Comparison of ENCODE assay signal across 9 mouse cellular contexts in genomic region chr5:72601006-72601405, GRCm38 (mm10). TPM values are rescaled to one million over a fixed set of nuclear protein-coding genes. Genes with fewer than 3 reads are reported as not detected.
A peak's percentile ranks its signal among the peaks of the same experiment; 100 is the strongest.
DNase-seq lines count a peak whose midpoint lies in the region; ATAC-seq and TF ChIP-seq lines count a peak whose summit lies in the region.
"Had no signal": no experiment of that assay in that cellular context is flagged by ENCODE, and none has a peak within 500 bp of the region (broad histone marks: within the 10 kb centered on the region; RNA-seq: fewer than 3 reads in every experiment).

No protein-coding gene starts in this region.

- DNase-seq in gastrocnemius, adult 2 months, result peak; percentile 40
- DNase-seq in gastrocnemius, adult 8-10 months (ENCODE audit: low spot score in 2 of 2), result no peak
- DNase-seq in CH12.LX (ENCODE audit: extremely low read depth), result peak; percentile 84
- DNase-seq in brain, embryonic 14.5 days (ENCODE audit: low read depth), result peak; percentile 56
- DNase-seq in heart, adult 8-10 months (ENCODE audit: low spot score), result peak; percentile 28
- peak; percentile 68 for DNase-seq in kidney, postnatal 0 days (ENCODE audit: low spot score)
- peak; percentile 42 to 60 for DNase-seq in lung, postnatal 4 days
- peak; percentile 21 to 27 for DNase-seq in thymus, adult 18-20 months

- no peaks in the 10 kb centered on the region for H3K79me2 ChIP-seq in CH12.LX (replicated peaks; ENCODE audit: control insufficient read depth, extremely low read depth, insufficient read depth, poor library complexity, severe bottlenecking)

- TF ChIP-seq EP300 in CH12.LX (IDR thresholded peaks at IDR 0.05; ENCODE audit: low read length), result no peak

- no peak for TF ChIP-seq POLR2A in CH12.LX (IDR thresholded peaks at IDR 0.05; ENCODE audit: low read depth, low read length)
- TF ChIP-seq POLR2A in brain, embryonic 14.5 days (IDR thresholded peaks at IDR 0.05; ENCODE audit: borderline replicate concordance, extremely low read depth, insufficient read depth, insufficient read length, poor library complexity, severe bottlenecking), result no peak

- dilution Hi-C loops in CH12.LX (cut with MboI; ENCODE audit: extremely low pct_ligation_motif_present, extremely low pct_unique_long_range_greater_than_20kb, low sequenced_read_pairs), result no loop called here

- H3K4me3 ChIP-seq in gastrocnemius, adult 2 months, result no peak overlapping the region
- H3K4me3 ChIP-seq in CH12.LX (replicated peaks in 1 of 3; ENCODE audit: low read depth in 2 of 3, low read length in 2 of 3, poor library complexity in 1 of 3), result no peak overlapping the region
- no peak overlapping the region for H3K4me3 ChIP-seq in kidney, postnatal 0 days (replicated peaks; ENCODE audit: low read depth, low read length)
- H3K4me3 ChIP-seq: megakaryocyte, embryonic 14.5 days had no signal

- no peaks in the 10 kb centered on the region for H3K36me3 ChIP-seq in CH12.LX (replicated peaks in 1 of 2; ENCODE audit: control insufficient read depth in 1 of 2, insufficient read depth in 1 of 2, low read length in 1 of 2)
- H3K36me3 ChIP-seq in kidney, postnatal 0 days (ENCODE audit: insufficient read depth, low read length), result no peaks in the 10 kb centered on the region

- no peaks in the 10 kb centered on the region for H3K9me3 ChIP-seq in CH12.LX (replicated peaks; ENCODE audit: low read length)
- H3K9me3 ChIP-seq in kidney, postnatal 0 days (replicated peaks; ENCODE audit: low read length), result no peaks in the 10 kb centered on the region
- H3K9me3 ChIP-seq: megakaryocyte, embryonic 14.5 days had no signal

- peak; percentile 49 for TF ChIP-seq CTCF in gastrocnemius, adult 2 months (IDR thresholded peaks at IDR 0.05)
- TF ChIP-seq CTCF in CH12.LX (conservative IDR thresholded peaks at IDR 0.05 in 1 of 2, IDR thresholded peaks at IDR 0.05 in 1 of 2; ENCODE audit: low read depth in 2 of 2, low read length in 2 of 2), result peak in 1 of 2 experiments; percentile 77; a peak in 2 of 4 replicates
- peak; percentile 52; the same call in 1 of the 2 replicates for TF ChIP-seq CTCF in brain, embryonic 14.5 days (IDR thresholded peaks at IDR 0.05; ENCODE audit: borderline replicate concordance, extremely low read depth, insufficient read depth, insufficient read length)
- peak; percentile 73 for TF ChIP-seq CTCF in kidney, postnatal 0 days (IDR thresholded peaks at IDR 0.05; ENCODE audit: low read depth)

- peak; percentile 69 for ATAC-seq in kidney, postnatal 0 days (replicated peaks; ENCODE audit: low FRiP score, low read depth)

- no peaks in the 10 kb centered on the region for H3K27me3 ChIP-seq in CH12.LX (replicated peaks)
- no peaks in the 10 kb centered on the region for H3K27me3 ChIP-seq in kidney, postnatal 0 days (ENCODE audit: insufficient read depth, low read length)
- H3K27me3 ChIP-seq: megakaryocyte, embryonic 14.5 days had no signal

- no peak overlapping the region for H3K27ac ChIP-seq in gastrocnemius, adult 2 months
- no peak overlapping the region for H3K27ac ChIP-seq in CH12.LX (ENCODE audit: insufficient read depth, low read depth)
- H3K27ac ChIP-seq in kidney, postnatal 0 days, result no peak overlapping the region

- peaks cover 0 to 6% of the 10 kb centered on the region in 2 experiments; a peak in 1 of 4 replicates for H3K4me1 ChIP-seq in CH12.LX (ENCODE audit: control insufficient read depth in 1 of 2, insufficient read depth in 2 of 2)
- H3K4me1 ChIP-seq in kidney, postnatal 0 days (replicated peaks; ENCODE audit: insufficient read depth, low read length), result no peaks in the 10 kb centered on the region
- H3K4me1 ChIP-seq: megakaryocyte, embryonic 14.5 days had no signal

- no peak overlapping the region for H3K9ac ChIP-seq in CH12.LX (ENCODE audit: insufficient read depth, low read depth)
- no peak overlapping the region for H3K9ac ChIP-seq in kidney, postnatal 0 days (ENCODE audit: low read depth, low read length)

- intact Hi-C loops in gastrocnemius, adult 2 months (cut with DNase I), result no loop called here

- TF ChIP-seq RAD21 in CH12.LX (IDR thresholded peaks at IDR 0.05; ENCODE audit: low read depth, low read length), result peak; percentile 48

- in situ Hi-C loops in CH12.LX (cut with MboI; ENCODE audit: low pct_ligation_motif_present, low pct_unique_long_range_greater_than_20kb, low sequenced_read_pairs), result loop anchor here (25.0 kb wide), 1 partner anchor 239 kb away; no protein-coding TSS in a partner anchor

- 7% methylated on average over 5 of the region's 5 CpGs for WGBS in kidney, postnatal 0 days

- no peak overlapping the region; the same call in 1 of the 2 replicates for H3K4me2 ChIP-seq in CH12.LX (ENCODE audit: insufficient read depth, low read depth, poor library complexity, severe bottlenecking)
- no peak overlapping the region for H3K4me2 ChIP-seq in kidney, postnatal 0 days (ENCODE audit: low read length)

TF ChIP-seq in CH12.LX, 34 proteins besides CTCF, POLR2A, EP300 and RAD21:
- TF ChIP-seq CHD1 (IDR thresholded peaks at IDR 0.05; ENCODE audit: low read depth, low read length), result no peak
- no peak for TF ChIP-seq MAZ (IDR thresholded peaks at IDR 0.05; ENCODE audit: low read depth, low read length)
- peak; percentile 70 for TF ChIP-seq SMC3 (IDR thresholded peaks at IDR 0.05; ENCODE audit: low read depth, low read length)

RNA-seq across cellular contexts. Expression of gene Gm5868, which starts 13.7 kb away (rescaled TPM):
- total RNA-seq in gastrocnemius, adult 2 months (2021), result not detected
- not detected for total RNA-seq in gastrocnemius, adult 8-10 months (2022)
- total RNA-seq in CH12.LX (2012; rRNA removed), result not detected in 2 replicates
- total RNA-seq in CH12.LX (2014; rRNA removed), result not detected in 2 replicates
- polyA plus RNA-seq in CH12.LX (2012; ENCODE audit: insufficient read length, low read depth), result not detected in 2 replicates
- polyA plus RNA-seq in brain, embryonic 14.5 days (2012; rRNA removed), result 3.5 and 4.6 TPM in 2 replicates
- total RNA-seq in heart, adult 8-10 months (2022), result not detected
- 1.8 and 2.0 TPM in 2 replicates for polyA plus RNA-seq in kidney, postnatal 0 days (2015; fragmentation: Nextera tagmentation; extraction: Ambion mirVana)

RNA-seq across cellular contexts. Expression of gene Zar1, which starts 20.0 kb away (rescaled TPM):
- not detected for total RNA-seq in gastrocnemius, adult 2 months (2021)
- not detected for total RNA-seq in gastrocnemius, adult 8-10 months (2022)
- not detected in 2 replicates for total RNA-seq in CH12.LX (2012; rRNA removed)
- total RNA-seq in CH12.LX (2014; rRNA removed), result not detected in 2 replicates
- polyA plus RNA-seq in CH12.LX (2012; ENCODE audit: insufficient read length, low read depth), result not detected in 2 replicates
- 1.6 and 2.0 TPM in 2 replicates for polyA plus RNA-seq in brain, embryonic 14.5 days (2012; rRNA removed)
- total RNA-seq in heart, adult 8-10 months (2022), result not detected
- 1.1 and 1.6 TPM in 2 replicates for polyA plus RNA-seq in kidney, postnatal 0 days (2015; fragmentation: Nextera tagmentation; extraction: Ambion mirVana)

RNA-seq across cellular contexts. Expression of gene Nfxl1, which starts 41.5 kb away (rescaled TPM):
- total RNA-seq in gastrocnemius, adult 2 months (2021), result 1 to 10 TPM; 4.7 to 5.2 TPM
- 1 to 10 TPM; 2.5 to 5.9 (median 3.2) TPM for total RNA-seq in gastrocnemius, adult 8-10 months (2022)
- 13.0 and 17.1 TPM in 2 replicates for total RNA-seq in CH12.LX (2012; rRNA removed)
- 8.3 and 8.9 TPM in 2 replicates for total RNA-seq in CH12.LX (2014; rRNA removed)
- polyA plus RNA-seq in CH12.LX (2012; ENCODE audit: insufficient read length, low read depth), result 13.5 and 14.7 TPM in 2 replicates
- polyA plus RNA-seq in brain, embryonic 14.5 days (2012; rRNA removed), result 14.7 and 21.6 TPM in 2 replicates
- total RNA-seq in heart, adult 8-10 months (2022), result 1 to 10 TPM; 3.2 to 6.6 (median 4.4) TPM
- 15.6 and 18.4 TPM in 2 replicates for polyA plus RNA-seq in kidney, postnatal 0 days (2015; fragmentation: Nextera tagmentation; extraction: Ambion mirVana)

RNA-seq across cellular contexts. Expression of gene Cnga1, which starts 43.1 kb away (rescaled TPM):
- not detected for total RNA-seq in gastrocnemius, adult 2 months (2021)
- total RNA-seq in gastrocnemius, adult 8-10 months (2022), result not detected
- total RNA-seq in CH12.LX (2012; rRNA removed), result not detected in 2 replicates
- not detected in 2 replicates for total RNA-seq in CH12.LX (2014; rRNA removed)
- polyA plus RNA-seq in CH12.LX (2012; ENCODE audit: insufficient read length, low read depth), result not detected in 2 replicates
- polyA plus RNA-seq in brain, embryonic 14.5 days (2012; rRNA removed), result not detected in 2 replicates
- total RNA-seq in heart, adult 8-10 months (2022), result not detected
- 0.07 TPM in 1 of 2 replicates, not detected in the other for polyA plus RNA-seq in kidney, postnatal 0 days (2015; fragmentation: Nextera tagmentation; extraction: Ambion mirVana)

RNA-seq across cellular contexts. Expression of gene Nipal1, which starts 46.6 kb away (rescaled TPM):
- not detected for total RNA-seq in gastrocnemius, adult 2 months (2021)
- total RNA-seq in gastrocnemius, adult 8-10 months (2022), result under 1 TPM in 1 of 4 experiments, not detected in 3; 0.07 TPM
- total RNA-seq in CH12.LX (2012; rRNA removed) (not detected in 2 replicates), CH12.LX (2014; rRNA removed) (not detected in 2 replicates)
- polyA plus RNA-seq in CH12.LX (2012; ENCODE audit: insufficient read length, low read depth), result not detected in 2 replicates
- 0.52 and 0.54 TPM in 2 replicates for polyA plus RNA-seq in brain, embryonic 14.5 days (2012; rRNA removed)
- not detected for total RNA-seq in heart, adult 8-10 months (2022)
- 8.2 and 12.1 TPM in 2 replicates for polyA plus RNA-seq in kidney, postnatal 0 days (2015; fragmentation: Nextera tagmentation; extraction: Ambion mirVana)

Comparison
In these comparisons a context has a peak if more than half of its experiments do, and no peak if none do; other contexts are left out.
1. DNase-seq: peak in gastrocnemius, adult 2 months (single experiment), CH12.LX (single experiment), brain, embryonic 14.5 days (single experiment), heart, adult 8-10 months (single experiment), kidney, postnatal 0 days (single experiment), lung, postnatal 4 days (2 of 2) and thymus, adult 18-20 months (2 of 2); none in gastrocnemius, adult 8-10 months (0 of 2).